ENCODE assay signal across 14 mouse cellular contexts in genomic region chr3:126658791-126659190, GRCm38 (mm10).
DNase-seq lines count a peak whose midpoint lies in the region; ATAC-seq lines count a peak whose summit lies in the region.
"Had no signal": no experiment of that assay in that cellular context is flagged by ENCODE, and none has a peak within 500 bp of the region (broad histone marks: within the 10 kb centered on the region; RNA-seq: fewer than 3 reads in every experiment).

No protein-coding gene starts in this region.

- H3K27ac ChIP-seq in heart, embryonic 15.5 days, result peak overlapping the region; percentile 88
- no peak overlapping the region for H3K27ac ChIP-seq in forebrain, embryonic 11.5 days (ENCODE audit: low read depth, low read length)
- H3K27ac ChIP-seq: neural tube, embryonic 15.5 days had no signal

- peak overlapping the region; percentile 3 for H3K9ac ChIP-seq in heart, embryonic 15.5 days
- H3K9ac ChIP-seq in forebrain, embryonic 11.5 days (ENCODE audit: low read length), result no peak overlapping the region
- H3K9ac ChIP-seq: liver, postnatal 0 days; neural tube, embryonic 15.5 days had no signal

- peak overlapping the region; percentile 46 for H3K4me2 ChIP-seq in heart, embryonic 15.5 days
- no peak overlapping the region for H3K4me2 ChIP-seq in forebrain, embryonic 11.5 days (ENCODE audit: low read depth, low read length, severe bottlenecking)
- H3K4me2 ChIP-seq: neural tube, embryonic 15.5 days had no signal

- WGBS in heart, embryonic 15.5 days, result 28% methylated on average over 10 of the region's 10 CpGs
- 73% methylated on average over 10 of the region's 10 CpGs for WGBS in forebrain, embryonic 11.5 days

- H3K36me3 ChIP-seq in megakaryocyte, embryonic 14.5 days (replicated peaks; ENCODE audit: low read length), result no peaks in the 10 kb centered on the region
- no peaks in the 10 kb centered on the region for H3K36me3 ChIP-seq in heart, embryonic 15.5 days
- H3K36me3 ChIP-seq in forebrain, embryonic 11.5 days (ENCODE audit: control insufficient read depth, insufficient read depth, low read length), result no peaks in the 10 kb centered on the region
- H3K36me3 ChIP-seq: neural tube, embryonic 15.5 days had no signal

- H3K27me3 ChIP-seq in megakaryocyte, embryonic 14.5 days (replicated peaks), result peaks cover 2% of the 10 kb centered on the region
- H3K27me3 ChIP-seq in heart, embryonic 15.5 days, result no peaks in the 10 kb centered on the region
- H3K27me3 ChIP-seq in forebrain, embryonic 11.5 days (ENCODE audit: control insufficient read depth, insufficient read depth, low read length), result no peaks in the 10 kb centered on the region
- H3K27me3 ChIP-seq: neural tube, embryonic 15.5 days had no signal

- H3K4me1 ChIP-seq in megakaryocyte, embryonic 14.5 days, result peaks cover 35% of the 10 kb centered on the region
- H3K4me1 ChIP-seq in heart, embryonic 15.5 days (replicated peaks), result peaks cover 54% of the 10 kb centered on the region
- no peaks in the 10 kb centered on the region for H3K4me1 ChIP-seq in forebrain, embryonic 11.5 days (replicated peaks; ENCODE audit: control insufficient read depth, insufficient read depth, low read length)

- H3K9me3 ChIP-seq in megakaryocyte, embryonic 14.5 days, result no peaks in the 10 kb centered on the region; the same call in 1 of the 2 replicates
- no peaks in the 10 kb centered on the region for H3K9me3 ChIP-seq in heart, embryonic 15.5 days (replicated peaks)
- H3K9me3 ChIP-seq in forebrain, embryonic 11.5 days (ENCODE audit: control insufficient read depth, low read length), result no peaks in the 10 kb centered on the region
- H3K9me3 ChIP-seq: neural tube, embryonic 15.5 days had no signal

- ATAC-seq in megakaryocyte, adult 5-6 weeks (ENCODE audit: poor library complexity, severe bottlenecking), result no peak
- peak; percentile 69 for ATAC-seq in heart, embryonic 15.5 days (replicated peaks; ENCODE audit: insufficient number of reproducible peaks, insufficient read depth, low FRiP score, low read depth)
- ATAC-seq in forebrain, embryonic 11.5 days (replicated peaks; ENCODE audit: low FRiP score), result no peak
- ATAC-seq: intestine, postnatal 0 days; liver, postnatal 0 days; midbrain, embryonic 16.5 days had no signal

- intact Hi-C loops in heart, postnatal 25 days (cut with DNase I), result no loop called here

- DNase-seq in heart, adult 11 months, result peak; percentile 89
- DNase-seq in heart, postnatal 25 days (ENCODE audit: low spot score), result no peak
- DNase-seq in retina, embryonic 14.5 days (ENCODE audit: low spot score), result no peak
- DNase-seq in liver, result no peak
- DNase-seq in forebrain, embryonic 11.5 days (ENCODE audit: low spot score), result no peak
- DNase-seq: adrenal gland, adult 8-10 months; liver, postnatal 0 days; thymus, postnatal 4 days had no signal

- H3K4me3 ChIP-seq in megakaryocyte, embryonic 14.5 days (replicated peaks), result peak overlapping the region; percentile 71
- no peak overlapping the region for H3K4me3 ChIP-seq in heart, embryonic 15.5 days
- H3K4me3 ChIP-seq in forebrain, embryonic 11.5 days (ENCODE audit: low read depth, low read length), result no peak overlapping the region
- H3K4me3 ChIP-seq: neural tube, embryonic 15.5 days had no signal
